Mouse (Mus musculus): Measurements from ENCODE around the gene Atp8a2. TPM values are rescaled to one million over a fixed set of nuclear protein-coding genes. Genes with fewer than 3 reads are reported as not detected.

Atp8a2 gene
- total and polyA plus RNA-seq, 2 experiments from 2014 or later, result 5.2 to 115 TPM

DNA sequence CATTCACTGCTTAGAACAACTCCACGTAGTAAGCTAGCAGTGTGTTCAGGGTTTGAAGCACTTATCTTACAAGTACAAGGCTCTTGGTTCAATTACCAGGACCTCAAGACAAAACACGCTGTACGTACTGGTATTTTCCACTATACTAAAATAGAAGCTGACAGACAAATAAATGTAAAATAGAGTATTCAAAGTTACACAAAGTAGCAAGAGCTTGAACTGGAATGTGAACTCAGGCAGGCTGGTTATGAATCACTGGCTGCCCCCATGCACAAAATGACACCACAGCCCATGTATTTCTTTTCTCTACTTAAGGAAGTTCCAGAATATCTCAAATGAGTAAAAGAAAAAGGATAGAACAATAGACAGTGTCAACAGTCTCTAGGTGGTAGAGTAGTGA, 602.0 kb downstream of the Atp8a2 start:
- no peak overlapping the region for H3K4me2 ChIP-seq (ENCODE audit: low read depth, low read length)
- no peaks in the 10 kb centered on the region for H3K27me3 ChIP-seq (ENCODE audit: control insufficient read depth, insufficient read depth, low read length)
- DNase-seq (ENCODE audit: low spot score) (no peak), ATAC-seq (ENCODE audit: insufficient read depth, low read depth) (no peak)
- 87% methylated on average over 3 of the region's 3 CpGs for WGBS
- H3K9ac ChIP-seq (replicated peaks; ENCODE audit: low read depth, low read length), result no peak overlapping the region
- H3K4me3 ChIP-seq (ENCODE audit: low read depth, low read length), result no peak overlapping the region
- no peaks in the 10 kb centered on the region for H3K9me3 ChIP-seq (replicated peaks; ENCODE audit: control insufficient read depth, low read length)
- H3K27ac ChIP-seq (ENCODE audit: low read depth), result no peak overlapping the region
- TF ChIP-seq CTCF (IDR thresholded peaks at IDR 0.05; ENCODE audit: low read depth) (no peak), EP300 (IDR thresholded peaks at IDR 0.05; ENCODE audit: low read depth) (no peak)
- peaks cover 23% of the 10 kb centered on the region for H3K36me3 ChIP-seq (replicated peaks; ENCODE audit: control insufficient read depth, insufficient read depth, low read length)
- H3K4me1 ChIP-seq (ENCODE audit: control insufficient read depth, insufficient read depth), result peaks cover 6% of the 10 kb centered on the region

DNA sequence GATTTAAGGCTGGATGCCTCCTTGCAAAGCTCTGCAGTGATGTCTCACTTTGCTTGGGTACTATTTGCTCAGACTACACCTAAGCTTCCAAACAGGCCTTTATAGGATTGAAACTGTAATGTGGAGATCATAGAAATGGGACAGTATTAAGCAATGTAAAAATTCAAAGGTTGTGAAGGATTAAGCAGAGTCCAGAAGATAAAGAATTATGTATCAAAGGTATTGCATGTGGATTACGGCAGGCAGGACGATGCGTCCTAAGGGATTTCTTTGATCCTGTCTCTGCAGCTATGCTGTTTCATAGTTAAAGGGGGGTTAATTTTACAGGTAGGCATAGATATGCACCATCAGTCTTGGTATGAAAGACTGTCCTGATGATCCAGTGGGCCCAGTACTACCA, 604.4 kb downstream of the Atp8a2 start:
- ATAC-seq (ENCODE audit: insufficient read depth, low read depth), result no peak
- Histone ChIP-seq H3K27ac (ENCODE audit: low read depth) (no peak overlapping the region), H3K36me3 (replicated peaks; ENCODE audit: control insufficient read depth, insufficient read depth, low read length) (peaks cover 44% of the 10 kb centered on the region), H3K4me2 (ENCODE audit: low read depth, low read length) (no peak overlapping the region), H3K27me3 (ENCODE audit: control insufficient read depth, insufficient read depth, low read length) (no peaks in the 10 kb centered on the region), H3K4me1 (ENCODE audit: control insufficient read depth, insufficient read depth) (peaks cover 6% of the 10 kb centered on the region), H3K9me3 (replicated peaks; ENCODE audit: control insufficient read depth, low read length) (no peaks in the 10 kb centered on the region), H3K4me3 (ENCODE audit: low read depth, low read length) (no peak overlapping the region), H3K9ac (replicated peaks; ENCODE audit: low read depth, low read length) (no peak overlapping the region)
- TF ChIP-seq CTCF (IDR thresholded peaks at IDR 0.05; ENCODE audit: low read depth) (no peak), EP300 (IDR thresholded peaks at IDR 0.05; ENCODE audit: low read depth) (no peak)
- 90% methylated on average over 3 of the region's 3 CpGs for WGBS
- no peak for DNase-seq (ENCODE audit: low spot score)

DNA sequence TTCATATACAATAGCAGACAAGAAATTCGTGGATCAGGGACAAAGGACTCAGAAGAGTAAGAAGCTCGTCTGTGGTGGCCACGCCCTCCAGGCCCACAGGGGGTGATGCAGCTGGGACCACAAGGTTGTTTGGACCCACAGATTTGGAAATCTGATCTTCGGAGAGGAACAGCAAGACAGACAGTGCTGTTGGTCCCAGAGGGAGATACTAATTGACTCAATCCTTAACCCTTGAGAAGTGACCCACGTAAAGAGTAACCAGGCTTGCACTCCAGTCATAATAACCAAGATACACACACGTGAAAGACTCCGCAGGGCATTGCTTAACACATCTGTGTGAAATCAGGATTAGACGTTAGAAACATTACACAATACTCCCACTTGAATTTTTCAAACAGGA, 605.1 kb downstream of the Atp8a2 start:
- Histone ChIP-seq H3K4me2 (ENCODE audit: low read depth, low read length) (no peak overlapping the region), H3K9ac (replicated peaks; ENCODE audit: low read depth, low read length) (no peak overlapping the region), H3K27ac (ENCODE audit: low read depth) (no peak overlapping the region), H3K4me3 (ENCODE audit: low read depth, low read length) (no peak overlapping the region), H3K36me3 (replicated peaks; ENCODE audit: control insufficient read depth, insufficient read depth, low read length) (peaks cover 47% of the 10 kb centered on the region), H3K4me1 (ENCODE audit: control insufficient read depth, insufficient read depth) (peaks cover 4% of the 10 kb centered on the region), H3K9me3 (replicated peaks; ENCODE audit: control insufficient read depth, low read length) (no peaks in the 10 kb centered on the region), H3K27me3 (ENCODE audit: control insufficient read depth, insufficient read depth, low read length) (no peaks in the 10 kb centered on the region)
- 80% methylated on average over 8 of the region's 8 CpGs for WGBS
- DNase-seq (ENCODE audit: low spot score) (no peak), ATAC-seq (ENCODE audit: insufficient read depth, low read depth) (no peak)
- no peak for TF ChIP-seq CTCF (IDR thresholded peaks at IDR 0.05; ENCODE audit: low read depth)
- TF ChIP-seq EP300 (IDR thresholded peaks at IDR 0.05; ENCODE audit: low read depth), result no peak

DNA sequence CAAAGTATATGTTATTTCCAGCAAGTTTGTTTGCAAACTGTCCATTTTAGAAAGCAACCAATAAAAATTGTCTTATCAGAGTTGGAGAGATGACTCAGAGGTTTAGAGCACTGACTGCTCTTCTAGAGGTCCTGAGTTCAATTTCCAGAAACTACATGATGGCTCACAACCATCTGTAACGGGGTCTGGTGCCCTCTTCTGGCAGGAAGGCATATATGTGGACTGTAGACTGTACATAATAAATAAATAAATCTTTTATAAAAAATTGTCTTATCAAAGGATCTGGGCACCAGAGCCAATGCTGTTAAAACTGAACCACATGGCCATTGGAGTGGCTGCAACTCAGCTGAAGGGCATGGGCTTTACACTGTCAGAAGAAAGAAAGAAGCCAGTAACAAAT, 606.4 kb downstream of the Atp8a2 start:
- no peak overlapping the region for H3K9ac ChIP-seq (replicated peaks; ENCODE audit: low read depth, low read length)
- WGBS, result 69% methylated on average over 1 of the region's 1 CpGs
- no peak overlapping the region for H3K4me3 ChIP-seq (ENCODE audit: low read depth, low read length)
- ATAC-seq (ENCODE audit: insufficient read depth, low read depth), result no peak
- no peaks in the 10 kb centered on the region for H3K4me1 ChIP-seq (ENCODE audit: control insufficient read depth, insufficient read depth)
- no peak for DNase-seq (ENCODE audit: low spot score)
- peaks cover 57% of the 10 kb centered on the region for H3K36me3 ChIP-seq (replicated peaks; ENCODE audit: control insufficient read depth, insufficient read depth, low read length)
- no peak overlapping the region for H3K27ac ChIP-seq (ENCODE audit: low read depth)
- no peak for TF ChIP-seq EP300 (IDR thresholded peaks at IDR 0.05; ENCODE audit: low read depth)
- peak; percentile 38 for TF ChIP-seq CTCF (IDR thresholded peaks at IDR 0.05; ENCODE audit: low read depth)
- no peaks in the 10 kb centered on the region for H3K27me3 ChIP-seq (ENCODE audit: control insufficient read depth, insufficient read depth, low read length)
- H3K4me2 ChIP-seq (ENCODE audit: low read depth, low read length), result no peak overlapping the region
- no peaks in the 10 kb centered on the region for H3K9me3 ChIP-seq (replicated peaks; ENCODE audit: control insufficient read depth, low read length)

MicroRNA genes within 50 kb of the gene (microRNA counts, 519-probe panel; counts per million panel counts)
- not detected for microRNA mmu-miR-719

Small RNA genes lying within 50 kb of the gene (microRNA-seq; reads per million reads assigned to microRNA genes)
- not detected for gene Mir719

Other genes starting within 250 kb of the Atp8a2 start
- not detected in 2 replicates for gene Nupl1, start 54.3 kb upstream of the Atp8a2 start, total RNA-seq (2014; rRNA removed; ENCODE audit: low replicate concordance)
- gene Nupl1, start 54.3 kb upstream of the Atp8a2 start, polyA plus RNA-seq (2015; fragmentation: Nextera tagmentation; extraction: Ambion mirVana), result 0.04 TPM in 2 replicates
- gene Gm49336, start 54.3 kb upstream of the Atp8a2 start, total RNA-seq (2014; rRNA removed; ENCODE audit: low replicate concordance), result 43.7 and 51.6 TPM in 2 replicates
- gene Gm49336, start 54.3 kb upstream of the Atp8a2 start, polyA plus RNA-seq (2015; fragmentation: Nextera tagmentation; extraction: Ambion mirVana), result 17.5 and 19.8 TPM in 2 replicates
- gene Mtmr6, start 68.0 kb upstream of the Atp8a2 start, total RNA-seq (2014; rRNA removed; ENCODE audit: low replicate concordance), result 18.7 and 29.0 TPM in 2 replicates
- 20.8 and 21.8 TPM in 2 replicates for gene Mtmr6, start 68.0 kb upstream of the Atp8a2 start, polyA plus RNA-seq (2015; fragmentation: Nextera tagmentation; extraction: Ambion mirVana)
- 0.12 TPM in 1 of 2 replicates, not detected in the other for gene Amer2, start 176.1 kb upstream of the Atp8a2 start, total RNA-seq (2014; rRNA removed; ENCODE audit: low replicate concordance)
- gene Amer2, start 176.1 kb upstream of the Atp8a2 start, polyA plus RNA-seq (2015; fragmentation: Nextera tagmentation; extraction: Ambion mirVana), result 0.10 and 0.15 TPM in 2 replicates

All from heart, postnatal 0 days (tissue).